Mouse (Mus musculus): ENCODE measurements at regions not wholly inside any gene's neighbourhood (a gene's known extent, or its start where the extent isn't known, plus 50 kb on each side); places are given as distances from the start of the nearest gene placed in this dataset.

DNA sequence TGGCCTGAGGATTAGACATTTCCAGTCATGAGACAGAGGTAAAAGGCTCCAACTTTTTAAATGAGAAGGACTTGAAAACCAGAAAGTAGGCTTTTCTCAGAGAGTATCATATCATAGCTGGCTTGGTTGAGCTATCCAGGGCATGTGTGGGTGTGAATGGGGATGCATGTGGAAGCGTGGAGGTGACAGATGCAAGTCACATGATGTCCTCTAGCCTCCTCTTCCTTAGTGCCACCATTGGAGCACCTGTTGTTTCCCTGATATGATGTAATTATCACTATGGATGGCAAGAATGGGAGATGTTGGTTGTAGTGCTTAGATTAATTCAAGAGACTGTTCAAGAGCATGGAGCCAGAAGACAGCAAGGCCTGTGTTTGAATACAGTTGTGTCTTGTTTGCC, 510.0 kb downstream of the Ccdc171 start:
- DNase-seq (ENCODE audit: low spot score in 2 of 2), result no peak

DNA sequence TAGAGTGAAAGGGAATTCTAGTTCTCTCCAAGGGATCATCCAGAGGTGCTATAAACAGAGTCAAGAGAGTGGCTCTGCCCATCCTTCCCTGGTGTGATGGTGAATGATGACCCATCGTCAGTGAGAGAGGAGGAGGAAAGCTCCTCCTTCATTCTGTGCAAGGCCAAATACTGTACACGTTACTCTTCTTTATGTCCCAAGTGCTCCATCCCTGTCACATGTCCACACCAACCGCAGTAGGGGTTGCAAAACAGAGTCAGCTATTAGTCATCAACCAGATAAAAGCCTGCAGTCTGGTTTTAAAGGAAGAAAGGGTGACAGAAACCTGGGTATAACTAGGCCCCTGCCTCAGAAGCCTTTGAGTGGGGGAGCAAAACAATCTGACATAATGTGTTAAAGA, 512.2 kb downstream of the Ccdc171 start:
- DNase-seq (ENCODE audit: low spot score in 2 of 2), result no peak

DNA sequence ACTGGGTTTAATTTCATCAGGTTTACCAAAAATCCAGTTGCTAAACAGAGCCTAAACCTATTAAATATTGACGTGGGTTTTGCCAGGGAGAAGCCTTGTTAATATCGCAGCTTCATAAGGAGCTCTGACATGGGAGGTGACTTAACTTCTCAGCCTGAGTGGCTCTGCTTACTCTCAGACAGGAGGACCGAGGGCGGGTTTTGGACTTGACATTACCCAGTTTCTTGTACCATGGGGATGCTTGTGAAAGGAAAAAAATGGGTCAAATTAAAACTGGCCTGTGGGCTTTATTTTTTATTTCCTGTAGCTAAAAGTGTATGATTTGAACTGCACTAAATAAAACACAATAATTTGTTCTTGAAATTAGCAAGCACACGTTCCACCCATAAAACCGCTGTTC, 524.9 kb downstream of the Ccdc171 start:
- no peak for DNase-seq (ENCODE audit: low spot score in 2 of 2)

DNA sequence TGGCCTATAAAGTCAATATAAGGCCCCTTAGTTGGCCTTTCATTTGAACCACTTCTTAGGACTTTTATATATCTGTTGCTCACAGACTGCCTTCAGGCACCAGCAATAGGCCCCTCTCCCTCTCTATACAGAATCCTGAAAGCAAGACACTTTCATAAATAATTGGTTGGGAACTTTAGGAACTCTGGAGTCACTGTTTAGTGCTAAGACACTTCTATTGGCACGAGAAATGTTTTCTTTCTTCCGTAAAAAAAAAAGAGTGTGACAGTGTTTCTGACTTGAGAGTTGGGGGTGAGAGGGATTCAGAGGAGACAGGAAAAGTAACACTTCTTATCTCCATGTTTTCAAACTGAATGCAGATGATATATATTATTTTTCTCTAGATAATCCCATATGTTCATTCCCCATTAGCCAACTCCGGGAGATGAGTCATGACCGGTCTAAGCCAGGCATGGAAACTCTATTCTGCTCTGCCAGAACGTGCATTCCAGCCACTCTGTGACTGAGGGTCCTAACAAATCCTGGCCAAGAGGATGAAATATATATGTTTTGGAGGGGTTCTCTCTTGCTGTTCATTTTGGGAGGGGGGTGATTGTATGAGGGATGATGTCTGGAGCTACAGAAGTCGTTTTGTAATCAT, 531.6 kb downstream of the Ccdc171 start:
- DNase-seq (ENCODE audit: low spot score in 2 of 2), result no peak

DNA sequence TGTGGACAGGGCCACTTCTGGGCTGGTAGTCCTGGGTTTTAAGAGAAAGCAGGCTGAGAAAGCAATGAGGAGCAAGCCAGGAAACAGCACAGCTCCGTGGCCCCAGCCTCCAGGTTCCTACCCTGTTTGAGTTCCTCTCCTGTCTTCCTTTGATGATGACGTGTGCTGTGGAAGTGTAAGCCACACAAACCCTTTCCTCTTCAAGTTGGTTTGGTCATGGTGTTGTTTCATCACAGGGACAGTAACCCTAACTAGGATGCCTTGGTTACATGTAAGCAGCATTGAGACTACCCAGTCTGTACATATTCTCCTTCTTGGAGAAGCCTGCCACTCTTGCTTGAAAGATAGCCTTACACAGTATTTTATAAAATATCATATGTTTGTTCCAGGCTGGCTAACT, 534.8 kb downstream of the Ccdc171 start:
- DNase-seq (ENCODE audit: low spot score in 2 of 2), result no peak

DNA sequence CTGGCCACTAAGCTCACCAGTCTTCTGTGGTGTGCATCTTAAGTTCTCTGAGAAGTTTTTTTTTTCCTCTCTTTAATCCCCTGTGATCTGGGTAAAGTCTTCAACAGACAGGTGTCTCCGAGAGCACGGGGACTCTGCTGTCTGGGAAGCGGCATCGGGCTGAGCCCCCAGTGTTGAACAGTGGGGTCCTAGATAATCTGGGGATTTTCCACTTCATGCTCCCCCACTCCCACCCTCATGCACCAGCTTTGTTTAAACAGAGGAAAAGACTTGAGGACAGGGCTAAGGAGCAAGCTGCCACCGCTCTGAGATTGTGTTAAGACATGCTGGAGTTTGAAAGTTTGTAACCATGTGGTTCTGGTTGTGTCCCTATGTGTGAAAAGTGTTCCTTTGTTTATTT, 538.4 kb downstream of the Ccdc171 start:
- no peak for DNase-seq (ENCODE audit: low spot score in 2 of 2)

DNA sequence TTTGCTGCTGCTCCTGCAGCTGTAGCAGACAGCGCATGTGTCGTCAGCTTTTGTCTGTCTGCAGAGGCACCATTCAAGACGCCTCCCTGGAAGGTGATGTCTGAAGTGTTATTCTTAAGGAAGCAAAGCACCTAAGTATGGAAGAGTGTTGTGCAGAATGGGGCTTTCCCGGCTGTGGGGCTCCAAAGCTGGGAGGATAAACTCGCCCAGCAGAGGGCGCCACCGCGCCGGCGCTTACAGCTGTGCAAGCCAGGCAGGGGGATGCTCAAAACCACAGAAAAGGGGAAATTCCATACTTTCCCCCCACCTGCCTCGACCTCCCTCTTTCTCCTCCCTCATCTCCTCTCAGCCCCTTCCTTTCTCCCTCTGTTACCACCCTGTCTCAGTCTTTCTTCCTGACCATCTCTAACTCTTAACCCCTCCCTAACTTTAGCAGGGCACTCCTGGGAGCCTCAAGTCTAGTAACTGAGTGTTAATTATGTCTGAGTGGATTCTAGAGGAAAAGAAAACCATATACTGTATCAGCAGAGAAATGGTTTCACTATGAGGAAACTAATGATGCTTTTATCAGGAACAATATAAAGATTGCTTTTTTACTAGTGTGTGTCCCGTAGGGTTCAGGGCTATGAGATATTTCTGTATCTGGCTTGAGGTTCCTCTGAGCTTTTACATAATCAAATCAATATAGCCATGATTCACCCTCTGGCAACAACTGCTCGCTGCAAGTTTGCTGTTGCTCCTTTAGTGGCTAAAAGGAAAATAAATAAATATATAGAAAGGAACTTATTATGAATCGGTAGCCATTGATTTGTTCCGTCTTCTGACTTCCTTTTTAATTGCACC, 539.5 kb downstream of the Ccdc171 start:
- DNase-seq (ENCODE audit: low spot score in 2 of 2), result peak; percentile 18 to 72

DNA sequence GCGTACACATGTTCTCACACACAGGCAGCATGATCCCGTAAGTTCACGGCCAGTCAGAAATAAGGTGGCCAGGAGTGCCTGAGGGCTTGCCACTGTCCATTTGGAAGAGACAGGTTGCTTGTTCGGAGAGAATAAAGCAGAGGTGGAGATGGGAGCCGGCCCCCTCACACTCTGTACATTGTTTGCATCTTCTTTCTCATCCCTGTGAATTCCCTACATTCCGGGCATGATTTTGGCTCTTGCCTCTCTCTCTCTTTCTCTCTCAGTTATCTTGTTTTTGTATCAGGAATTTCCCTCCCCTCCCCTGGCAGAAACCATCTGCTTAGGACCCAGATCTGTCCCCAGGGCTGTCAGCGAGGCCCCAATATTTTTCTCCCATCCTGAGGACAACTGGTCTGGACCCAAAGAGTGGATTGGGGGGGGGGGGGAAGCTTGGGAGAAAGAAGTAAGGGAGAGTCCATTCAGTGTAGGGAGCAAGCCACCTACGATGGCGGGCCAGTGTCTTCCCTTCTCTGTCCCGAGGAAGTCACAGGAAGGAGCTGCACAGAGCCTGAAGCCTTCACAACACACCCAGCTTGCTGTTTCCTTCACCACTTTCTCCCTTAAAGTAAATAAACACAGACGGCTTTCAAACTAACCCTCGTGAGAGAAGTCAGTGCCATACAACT, 540.2 kb downstream of the Ccdc171 start:
- DNase-seq (ENCODE audit: low spot score in 2 of 2), result no peak

DNA sequence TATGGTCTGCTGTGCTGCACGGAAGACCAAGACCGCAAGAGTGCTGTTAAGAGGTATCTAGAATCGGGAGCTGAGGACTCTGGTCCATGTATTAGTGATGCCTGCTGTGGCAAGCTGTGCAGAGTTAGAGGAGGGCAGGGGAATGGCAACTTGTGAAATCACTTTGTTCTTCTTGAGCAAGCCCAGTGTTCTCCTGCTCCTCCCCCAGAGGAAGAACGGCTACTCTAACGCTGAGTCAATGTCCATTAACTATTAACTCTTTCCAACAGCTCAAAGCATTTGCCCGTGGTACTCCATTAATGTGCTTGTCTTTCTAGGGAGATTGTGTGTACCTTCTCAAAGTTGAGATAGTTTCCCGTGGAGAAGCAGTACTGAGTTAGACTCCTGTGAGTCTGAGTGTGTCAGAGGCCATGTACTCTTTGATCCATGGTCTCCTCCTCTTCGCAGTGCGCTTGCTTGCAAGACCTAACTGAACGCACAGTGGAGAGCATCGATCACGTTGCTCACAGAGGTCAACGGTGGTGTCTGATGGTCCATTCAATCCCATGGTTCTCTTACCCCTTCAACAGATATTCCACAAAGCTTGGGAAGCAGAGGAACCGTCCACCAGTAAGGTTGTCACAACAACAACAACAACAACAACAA, 542.7 kb downstream of the Ccdc171 start:
- DNase-seq (ENCODE audit: low spot score in 2 of 2), result no peak

DNA sequence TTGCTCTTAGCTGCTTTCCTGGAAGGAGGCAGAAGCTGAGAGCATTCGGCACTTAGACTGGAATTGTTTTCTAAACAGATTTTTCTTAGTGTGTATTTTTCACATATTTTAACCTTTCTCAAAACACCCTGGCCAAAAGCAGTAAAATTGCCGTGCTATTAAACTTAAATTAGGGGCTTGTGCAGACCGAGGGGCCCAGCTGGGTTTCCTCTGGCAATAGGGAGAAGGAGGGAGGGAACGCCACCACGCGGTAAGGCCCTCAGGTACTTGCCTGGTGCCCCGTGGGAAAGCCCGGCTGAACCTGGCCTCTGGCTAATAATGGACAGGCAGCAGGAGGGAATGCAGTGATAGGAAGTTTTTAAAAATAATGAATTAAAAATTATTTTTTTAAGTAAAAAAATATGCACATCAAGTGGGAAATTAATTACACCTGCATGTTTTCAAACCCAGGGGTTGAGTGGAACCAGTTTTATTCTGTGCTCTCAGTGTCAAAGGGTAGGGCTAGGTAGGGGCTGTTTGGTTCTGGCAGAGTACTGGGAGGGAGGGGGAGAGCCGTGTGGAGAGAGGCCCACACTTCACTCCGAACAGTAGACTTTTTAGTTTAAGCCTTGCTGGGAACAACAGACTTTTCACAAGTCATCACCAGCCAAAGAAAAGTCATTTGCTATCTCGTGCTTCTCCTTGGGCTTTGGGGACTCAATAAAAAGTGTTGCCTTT, 543.8 kb downstream of the Ccdc171 start:
- no peak for DNase-seq (ENCODE audit: low spot score in 2 of 2)

DNA sequence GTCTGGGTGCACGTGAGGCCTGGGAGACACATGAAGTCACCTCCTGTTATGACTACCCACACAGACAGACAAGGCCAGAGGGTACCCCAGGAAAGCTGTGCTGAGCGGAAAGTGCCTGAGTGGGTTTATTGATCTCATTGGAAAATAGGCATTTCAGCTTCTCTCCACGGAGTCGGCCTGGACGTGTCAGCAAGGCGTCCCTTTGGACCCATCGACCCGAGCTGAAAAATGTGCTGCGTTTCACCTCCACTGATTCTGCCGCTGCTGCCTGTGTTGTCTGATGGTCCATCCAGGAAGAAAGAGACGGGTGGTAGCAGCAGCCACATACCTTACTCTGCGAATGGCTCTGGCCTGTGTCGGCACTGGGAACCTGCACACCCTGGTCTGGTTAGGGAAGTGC, 544.3 kb downstream of the Ccdc171 start:
- DNase-seq (ENCODE audit: low spot score in 2 of 2), result no peak

DNA sequence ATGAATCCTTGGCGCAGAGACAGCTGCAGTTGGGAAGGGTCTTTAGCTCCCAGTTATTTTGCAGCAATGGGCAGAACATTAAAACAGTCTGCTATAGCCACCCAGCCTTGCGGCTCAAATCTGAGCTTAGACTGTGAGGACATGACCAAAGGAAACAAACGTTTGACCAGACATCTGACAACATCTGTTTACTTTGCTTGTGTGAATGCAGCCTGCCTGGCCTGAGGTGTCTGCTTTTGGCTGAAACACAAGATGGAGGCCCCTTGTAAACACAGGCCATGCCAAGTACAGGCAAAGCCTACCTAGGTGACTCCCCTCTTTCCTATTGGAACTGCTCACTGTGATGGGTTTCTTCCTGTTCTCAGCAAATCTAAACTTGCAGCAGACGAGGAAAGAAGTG, 544.7 kb downstream of the Ccdc171 start:
- DNase-seq (ENCODE audit: low spot score in 2 of 2), result no peak

DNA sequence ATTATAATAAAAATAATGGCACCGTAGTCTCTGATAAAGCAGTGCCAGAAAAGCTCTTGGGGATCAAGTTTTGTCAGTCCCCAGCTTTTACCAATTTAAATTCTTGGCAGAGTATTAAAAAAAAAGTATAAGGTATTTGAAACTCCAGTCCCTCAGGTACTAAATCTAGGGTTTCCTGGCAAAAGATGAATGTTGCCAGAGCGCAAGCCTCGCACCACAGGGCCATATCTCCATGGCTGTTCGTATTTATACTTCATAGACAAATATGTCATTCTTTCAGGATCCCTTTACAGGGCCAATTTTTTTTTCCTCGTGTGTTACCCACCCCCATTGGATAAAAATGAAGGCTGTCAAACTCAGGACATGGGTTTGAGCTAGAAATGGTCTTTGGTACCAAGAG, 546.8 kb downstream of the Ccdc171 start:
- DNase-seq (ENCODE audit: low spot score in 2 of 2), result no peak

DNA sequence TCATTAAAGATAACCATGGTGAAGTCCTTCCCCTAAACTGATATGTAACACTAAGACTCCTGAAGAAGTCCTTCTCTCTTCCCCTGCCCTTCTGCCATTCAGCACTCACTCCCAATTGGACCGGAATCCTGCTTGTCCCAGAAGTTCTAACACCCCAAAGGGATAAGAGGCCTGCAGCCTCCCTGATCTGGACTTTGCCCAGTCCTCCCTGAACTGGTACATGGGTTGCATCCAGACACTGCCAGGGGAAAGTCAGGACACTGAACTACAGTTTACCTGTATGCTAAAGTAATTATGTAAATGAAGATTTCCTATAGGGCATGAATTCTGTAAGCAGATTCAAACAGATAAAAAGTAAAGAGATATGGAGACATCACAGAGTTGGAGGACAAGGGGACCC, 551.2 kb downstream of the Ccdc171 start:
- no peak for DNase-seq (ENCODE audit: low spot score in 2 of 2)

DNA sequence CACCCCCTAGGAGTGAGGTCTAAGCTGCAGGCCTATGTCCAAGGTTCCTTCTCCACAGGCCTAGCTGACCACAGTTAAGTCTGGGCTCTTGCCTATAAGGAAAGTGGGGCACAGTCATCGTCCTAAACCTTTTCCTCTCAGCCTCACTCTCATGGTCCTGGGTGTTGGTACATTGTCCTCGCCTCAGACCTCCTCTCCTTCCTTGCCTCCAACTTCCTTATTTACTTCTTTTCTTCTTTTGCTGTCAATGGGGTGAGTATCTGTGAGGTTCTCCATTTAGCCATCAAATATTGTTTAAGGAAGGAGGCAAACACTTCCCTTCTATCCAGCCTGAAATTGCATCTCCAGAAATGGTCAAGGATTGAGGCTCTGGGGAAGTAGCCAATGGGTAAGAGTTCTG, 554.2 kb downstream of the Ccdc171 start:
- DNase-seq (ENCODE audit: low spot score in 2 of 2), result no peak

DNA sequence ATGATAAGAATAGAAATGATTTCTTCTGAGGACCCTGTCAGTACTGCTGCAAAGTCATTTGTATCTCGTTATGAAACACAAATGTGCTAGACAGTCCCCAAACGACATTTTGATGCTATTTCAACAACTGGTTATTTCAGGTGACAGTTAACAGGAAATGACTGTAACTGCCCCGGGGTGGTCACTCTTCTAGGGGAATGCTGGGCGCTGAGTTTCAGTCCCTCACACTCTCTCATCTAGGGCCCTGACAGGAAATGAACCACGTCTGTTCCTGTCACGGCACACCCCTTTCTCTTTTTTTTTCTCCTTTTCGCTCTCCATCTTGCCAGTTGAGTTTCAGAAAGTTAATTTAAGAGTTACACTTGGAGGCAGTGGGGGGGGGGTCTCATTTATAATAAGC, 556.2 kb downstream of the Ccdc171 start:
- DNase-seq (ENCODE audit: low spot score in 2 of 2), result no peak

DNA sequence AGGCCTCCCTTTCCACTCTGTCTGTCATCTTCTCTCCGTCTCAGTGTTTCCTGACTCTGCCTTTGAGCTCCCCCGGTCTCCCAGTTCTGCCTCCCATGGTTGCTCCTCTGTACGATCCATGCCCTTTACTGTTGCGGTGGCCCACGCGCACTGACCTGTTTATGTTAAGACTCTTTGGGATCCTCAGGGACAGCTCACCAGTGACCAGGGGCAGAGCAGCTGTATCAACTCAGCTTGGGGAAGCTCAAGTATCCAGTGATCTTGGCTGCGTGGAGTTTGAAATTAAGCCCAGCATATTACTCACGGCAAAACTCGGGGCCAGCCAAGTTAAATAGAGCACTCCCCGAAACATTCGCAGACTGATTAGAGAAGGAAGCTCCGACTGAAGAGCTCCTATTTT, 562.8 kb downstream of the Ccdc171 start:
- no peak for DNase-seq (ENCODE audit: low spot score in 2 of 2)

DNA sequence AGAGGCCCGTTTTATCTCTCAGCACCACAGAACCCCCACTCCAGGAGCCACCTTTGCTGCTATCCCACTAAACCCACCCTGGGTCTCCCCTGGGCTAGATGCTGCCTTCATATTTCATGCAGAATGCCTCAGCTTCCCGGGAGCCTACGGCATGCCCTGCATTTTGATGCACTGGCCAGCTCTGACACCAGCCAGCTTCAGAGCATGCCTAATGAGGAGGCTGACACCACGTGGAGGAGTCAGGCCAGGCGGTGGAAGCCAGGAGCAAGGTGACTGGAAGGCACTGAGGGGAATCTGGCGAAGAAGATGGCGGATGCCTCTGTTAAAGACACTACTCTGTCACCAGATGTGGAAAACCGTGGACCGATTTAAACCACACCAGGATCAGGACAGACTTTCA, 567.2 kb downstream of the Ccdc171 start:
- DNase-seq (ENCODE audit: low spot score in 2 of 2), result no peak

DNA sequence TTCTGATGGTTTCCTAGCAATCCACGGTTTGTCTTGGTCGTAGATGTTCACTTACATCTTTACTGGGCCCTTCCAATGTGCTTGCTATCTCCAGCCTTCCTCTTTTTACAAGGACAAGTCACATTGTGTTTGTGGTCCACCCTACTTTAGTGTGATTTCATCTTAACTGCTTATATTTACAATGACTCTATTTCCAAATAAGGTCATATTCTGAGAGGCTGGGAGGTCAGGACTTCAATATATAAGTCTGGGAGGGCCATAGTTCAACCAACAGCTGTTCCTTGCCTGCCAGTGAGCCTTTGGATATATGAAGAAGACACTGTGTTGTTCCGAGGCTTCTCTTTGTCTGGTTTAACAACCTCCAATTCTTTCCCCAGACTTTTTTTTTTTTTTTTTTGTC, 569.9 kb downstream of the Ccdc171 start:
- DNase-seq (ENCODE audit: low spot score in 2 of 2), result no peak

DNA sequence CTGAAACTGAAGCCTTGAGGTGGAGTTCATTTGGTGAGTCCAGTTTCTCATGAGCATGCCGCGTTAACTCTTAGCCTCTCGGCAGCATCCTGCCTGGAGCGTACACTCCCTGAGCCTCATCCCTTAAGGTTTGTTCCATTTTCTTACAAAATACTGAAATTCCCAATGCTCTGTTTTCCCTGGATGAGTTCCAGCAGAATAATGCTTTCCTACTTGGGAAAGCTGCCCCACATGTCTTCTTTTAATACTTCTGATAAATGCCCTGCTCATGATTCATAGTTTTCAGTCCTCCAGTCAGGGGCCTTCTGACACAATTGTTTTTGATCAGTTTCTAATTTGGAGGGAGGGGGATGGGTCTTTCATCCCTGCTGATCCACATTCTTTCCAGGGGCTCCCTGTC, 570.7 kb downstream of the Ccdc171 start:
- no peak for DNase-seq (ENCODE audit: low spot score in 2 of 2)

DNA sequence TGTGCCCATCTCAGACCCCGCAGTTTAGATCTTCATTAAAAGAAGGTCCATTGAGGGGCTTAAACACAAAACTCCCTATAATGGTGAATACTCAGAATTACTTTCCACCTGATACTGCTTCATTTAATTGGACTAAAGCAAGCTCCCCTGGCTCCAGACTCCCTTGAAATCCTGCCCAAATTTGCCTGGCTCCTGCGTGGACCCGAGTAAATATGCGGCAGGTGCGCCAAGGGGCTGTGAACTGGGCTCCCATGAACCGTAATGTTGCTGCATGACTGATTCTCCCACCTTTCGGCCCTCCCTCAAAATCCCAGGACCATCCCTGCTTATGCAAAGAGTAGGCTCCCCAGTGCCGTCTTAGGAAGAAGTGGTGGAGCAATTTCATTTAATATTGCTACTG, 573.7 kb downstream of the Ccdc171 start:
- no peak for DNase-seq (ENCODE audit: low spot score in 2 of 2)

DNA sequence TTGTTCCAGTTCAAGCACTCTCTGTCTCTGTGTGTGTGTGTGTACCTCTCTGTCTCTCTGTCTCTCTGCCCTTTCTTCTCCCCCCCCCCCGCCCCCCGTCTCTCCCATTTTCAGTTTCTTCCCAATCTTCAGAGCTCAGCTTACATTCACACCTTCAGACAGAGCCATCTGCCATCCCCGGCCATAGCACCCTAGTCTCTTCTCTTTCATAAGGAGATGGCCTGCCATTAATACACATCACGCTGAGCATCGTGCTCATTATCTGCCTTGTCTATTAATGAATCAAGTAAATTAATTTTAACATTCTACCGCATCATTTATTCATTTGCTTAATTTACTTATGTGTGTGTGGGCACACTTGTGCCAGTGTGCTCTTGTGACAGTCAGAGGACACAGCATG, 573.2 kb downstream of the Bnc2 start:
- no peak for DNase-seq (ENCODE audit: low spot score in 2 of 2)
